Mouse (Mus musculus) C2C12 (cell line): ENCODE measurements around the gene Erbb2. TPM values are rescaled to one million over a fixed set of nuclear protein-coding genes. Genes with fewer than 3 reads are reported as not detected.

Experiments
- H3K27me3 ChIP-seq: one replicate; pipeline ENCODE4 v1.6.1; 2011; ENCODE audit not compliant: control insufficient read depth, insufficient read depth, insufficient read length
- H3K36me3 ChIP-seq: one replicate; pipeline ENCODE4 v1.6.1; 2011; ENCODE audit not compliant: control insufficient read depth, insufficient read depth
- H3K4me3 ChIP-seq: one replicate; pipeline ENCODE4 v1.5.1; 2011; ENCODE audit warnings: mild to moderate bottlenecking, control low read depth; ENCODE audit not compliant: poor library complexity, insufficient read depth, severe bottlenecking
- H3K79me2 ChIP-seq: one replicate; pipeline ENCODE4 v1.6.1; 2011; ENCODE audit not compliant: control insufficient read depth, insufficient read depth
- H3K79me3 ChIP-seq: one replicate; pipeline ENCODE4 v1.6.1; 2011; ENCODE audit warnings: low read depth, control low read depth
- H3ac ChIP-seq: one replicate; pipeline ENCODE3; 2011; ENCODE audit warnings: low read depth; ENCODE audit not compliant: control insufficient read depth, insufficient read length
- CEBPB ChIP-seq: IDR thresholded peaks from one replicate; pipeline ENCODE4 v1.6.1; 2011; ENCODE audit warnings: low read depth, mild to moderate bottlenecking, control low read depth, moderate library complexity
- CTCF ChIP-seq: IDR thresholded peaks from one replicate; pipeline ENCODE4 v1.5.1; 2011; ENCODE audit not compliant: control insufficient read depth, insufficient read depth, insufficient read length
- FOSL1 ChIP-seq: IDR thresholded peaks from one replicate; pipeline ENCODE4 v1.8.0; 2011; ENCODE audit warnings: mild to moderate bottlenecking, low read length; ENCODE audit not compliant: poor library complexity, insufficient read depth, severe bottlenecking
- MAX ChIP-seq: IDR thresholded peaks from one replicate; pipeline ENCODE4 v1.6.1; 2011; ENCODE audit warnings: mild to moderate bottlenecking, control low read depth
- MYOD1 ChIP-seq: IDR thresholded peaks from one replicate; pipeline ENCODE4 v1.6.1; 2011; ENCODE audit warnings: low read depth; ENCODE audit not compliant: control insufficient read depth, insufficient read length
- MYOG ChIP-seq: IDR thresholded peaks from one replicate; pipeline ENCODE4 v1.6.1; 2011; ENCODE audit not compliant: control insufficient read depth, insufficient read length; ENCODE audit errors: extremely low read depth
- USF1 ChIP-seq: IDR thresholded peaks from one replicate; pipeline ENCODE4 v1.6.1; 2011; ENCODE audit warnings: low read depth, mild to moderate bottlenecking, control low read depth, moderate library complexity
- polyA plus RNA-seq: library from polyadenylated mRNA; unstranded; fragments of >200 nt; fragmentation: generic; extraction: Trizol; gene quantifications from one replicate; pipeline ENCODE4 v1.2.1, GENCODE M21; 2012; ENCODE audit warnings: missing spikeins

Erbb2 gene
- polyA plus RNA-seq, 1 experiment: 15.4 TPM

DNA sequence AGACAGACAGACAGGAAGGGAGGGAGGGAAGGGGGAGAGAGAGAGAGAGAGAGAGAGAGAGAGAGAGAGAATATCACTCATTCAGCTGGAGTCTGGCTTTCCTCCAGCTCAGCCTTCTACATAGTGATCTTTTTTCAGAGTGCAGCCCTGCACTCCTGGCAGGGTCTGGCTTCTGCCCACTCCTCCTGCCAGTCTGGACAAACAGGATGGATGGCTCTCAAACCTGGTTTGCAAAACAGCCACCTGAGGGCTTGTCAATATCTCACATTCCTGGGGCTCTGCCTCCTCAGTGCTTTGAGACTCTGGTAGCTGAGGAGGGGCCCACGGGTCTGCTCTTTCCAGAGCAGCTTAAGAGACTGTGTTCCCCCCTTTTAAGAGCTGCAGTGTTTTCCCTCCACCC is 33.0 kb downstream of the Erbb2 start:
- no peak overlapping the region for H3K4me3 ChIP-seq
- no peaks in the 10 kb centered on the region for H3K79me2 ChIP-seq
- H3K36me3 ChIP-seq: no peaks in the 10 kb centered on the region
- TF ChIP-seq MYOG (no peak), CEBPB (no peak), MYOD1 (no peak), FOSL1 (no peak), USF1 (no peak), MAX (no peak), CTCF (no peak)
- H3K79me3 ChIP-seq: no peaks in the 10 kb centered on the region
- peaks cover 52% of the 10 kb centered on the region for H3K27me3 ChIP-seq
- H3ac ChIP-seq: no peak overlapping the region

DNA sequence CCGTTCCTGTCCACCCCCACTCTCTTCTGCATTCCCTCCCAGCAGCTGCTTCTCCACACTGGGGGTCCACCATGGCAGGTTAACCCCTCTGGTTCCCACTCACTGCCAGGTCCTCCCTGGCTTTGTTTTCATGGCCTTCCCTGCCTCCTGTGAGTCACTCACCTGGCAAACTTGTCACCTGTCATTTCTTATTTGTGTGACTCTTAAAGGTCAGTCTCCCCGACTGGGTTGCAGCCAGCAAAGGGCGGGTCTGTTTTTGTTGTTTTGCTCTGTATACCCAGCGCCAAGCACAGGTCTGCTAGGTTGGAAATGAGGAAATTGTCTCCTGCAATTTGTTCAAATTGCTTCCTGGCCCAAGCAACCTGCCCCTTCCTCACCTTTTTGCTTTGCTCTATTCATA is 33.4 kb downstream of the Erbb2 start:
- Histone ChIP-seq H3K36me3 (no peaks in the 10 kb centered on the region), H3K79me2 (no peaks in the 10 kb centered on the region), H3K79me3 (no peaks in the 10 kb centered on the region), H3ac (no peak overlapping the region), H3K27me3 (peaks cover 56% of the 10 kb centered on the region), H3K4me3 (no peak overlapping the region)
- TF ChIP-seq CTCF (no peak), MYOG (no peak), MYOD1 (no peak), CEBPB (no peak), FOSL1 (no peak), USF1 (no peak)

DNA sequence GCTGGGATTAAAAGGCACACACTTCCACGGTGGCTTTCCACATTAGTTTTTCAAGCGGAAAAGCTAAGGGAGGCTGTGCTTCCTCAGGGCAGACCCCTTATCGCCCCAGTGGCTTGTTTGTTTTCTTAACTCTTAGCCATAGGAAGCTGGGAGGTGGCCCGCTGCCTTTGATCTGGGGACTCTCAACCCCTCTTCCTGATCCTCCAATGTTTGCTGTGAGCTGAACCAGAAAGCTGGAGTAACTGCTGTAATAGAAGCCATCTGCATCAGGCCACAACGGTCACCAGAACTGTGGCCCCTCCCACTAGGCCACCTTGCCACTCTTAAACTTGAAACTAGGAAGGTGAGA is 33.9 kb downstream of the Erbb2 start, which contains the start of gene Grb7:
Gene Grb7, plus strand, starts transcription at position 182 of the 349 bp plus-strand sequence.
- Histone ChIP-seq H3K36me3 (no peaks in the 10 kb centered on the region), H3K27me3 (peaks cover 62% of the 10 kb centered on the region), H3ac (no peak within 1 kb of the TSS), H3K79me2 (no peaks in the 10 kb centered on the region), H3K79me3 (no peaks in the 10 kb centered on the region), H3K4me3 (no peak within 1 kb of the TSS)
- TF ChIP-seq FOSL1 (no peak), MYOG (no peak), MYOD1 (no peak), CEBPB (no peak), MAX (no peak), USF1 (no peak), CTCF (no peak)

DNA sequence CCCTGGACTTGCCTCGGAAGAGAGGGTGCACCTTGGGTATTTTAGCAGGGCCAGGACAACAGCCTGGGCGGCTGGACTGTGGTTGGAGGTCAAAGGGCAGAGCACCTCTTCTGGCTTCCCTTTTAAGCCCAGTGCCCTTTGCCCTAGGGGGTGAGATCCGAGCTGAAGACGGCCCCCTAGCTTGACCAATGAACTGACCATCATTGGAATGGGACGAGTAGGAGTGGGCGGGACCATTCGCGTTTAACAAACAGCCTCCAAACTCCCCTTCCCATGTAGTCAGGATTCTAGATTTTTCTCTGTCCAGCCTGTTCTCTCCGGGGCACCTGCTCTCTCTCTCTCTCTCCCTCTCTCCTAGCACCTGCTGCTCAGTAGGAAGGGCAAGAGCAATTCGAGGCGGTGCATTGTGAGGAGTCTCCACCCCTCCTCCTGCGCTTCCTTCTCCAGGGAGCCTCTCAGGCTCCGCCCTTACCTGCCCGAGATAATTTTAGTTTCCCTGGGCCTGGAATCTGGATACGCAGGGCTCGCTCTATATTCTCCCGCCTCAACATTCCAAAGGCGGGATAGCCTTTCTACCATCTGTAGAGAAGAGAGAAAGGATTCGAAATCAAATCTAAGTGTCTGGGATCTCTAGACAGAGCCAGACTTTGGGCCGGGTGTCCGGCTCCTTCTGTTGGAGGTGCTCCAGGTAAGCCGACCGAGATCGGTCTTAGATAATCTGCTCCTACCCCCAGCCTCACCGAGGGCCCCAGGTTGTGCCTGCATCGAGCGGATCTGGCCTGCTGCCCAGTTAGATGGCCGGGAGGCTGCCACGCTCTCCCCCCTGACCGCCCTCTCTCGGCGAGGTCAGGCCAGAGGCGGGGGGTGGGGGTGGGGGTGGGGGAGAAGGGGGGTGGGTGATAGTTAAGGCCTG is 34.5 kb downstream of the Erbb2 start:
- Histone ChIP-seq H3K36me3 (no peaks in the 10 kb centered on the region), H3K27me3 (peaks cover 68% of the 10 kb centered on the region), H3K79me3 (no peaks in the 10 kb centered on the region), H3K79me2 (no peaks in the 10 kb centered on the region), H3ac (no peak overlapping the region), H3K4me3 (no peak overlapping the region)
- no peak for TF ChIP-seq MAX
- TF ChIP-seq USF1: no peak
- no peak for TF ChIP-seq FOSL1
- TF ChIP-seq CEBPB: no peak

DNA sequence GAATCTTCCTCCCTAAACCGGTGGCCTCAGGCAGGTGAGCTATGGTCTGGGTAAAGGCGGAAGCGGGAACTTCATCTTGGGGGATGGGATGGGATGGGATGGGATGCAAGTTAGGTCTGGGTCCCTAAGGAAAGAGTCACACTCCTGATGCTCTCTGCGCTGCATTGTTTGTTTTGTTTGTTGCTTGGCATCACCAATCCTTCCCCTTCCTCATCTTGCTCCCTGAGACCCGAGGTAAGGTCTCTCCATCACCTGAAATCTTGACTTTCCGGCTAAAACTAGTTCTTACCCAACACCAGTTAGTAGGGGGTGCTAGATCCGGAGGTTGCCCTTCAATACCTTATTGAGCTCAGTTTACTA is 35.2 kb downstream of the Erbb2 start:
- no peaks in the 10 kb centered on the region for H3K79me2 ChIP-seq
- H3K27me3 ChIP-seq: peaks cover 74% of the 10 kb centered on the region
- H3K4me3 ChIP-seq: no peak overlapping the region

DNA sequence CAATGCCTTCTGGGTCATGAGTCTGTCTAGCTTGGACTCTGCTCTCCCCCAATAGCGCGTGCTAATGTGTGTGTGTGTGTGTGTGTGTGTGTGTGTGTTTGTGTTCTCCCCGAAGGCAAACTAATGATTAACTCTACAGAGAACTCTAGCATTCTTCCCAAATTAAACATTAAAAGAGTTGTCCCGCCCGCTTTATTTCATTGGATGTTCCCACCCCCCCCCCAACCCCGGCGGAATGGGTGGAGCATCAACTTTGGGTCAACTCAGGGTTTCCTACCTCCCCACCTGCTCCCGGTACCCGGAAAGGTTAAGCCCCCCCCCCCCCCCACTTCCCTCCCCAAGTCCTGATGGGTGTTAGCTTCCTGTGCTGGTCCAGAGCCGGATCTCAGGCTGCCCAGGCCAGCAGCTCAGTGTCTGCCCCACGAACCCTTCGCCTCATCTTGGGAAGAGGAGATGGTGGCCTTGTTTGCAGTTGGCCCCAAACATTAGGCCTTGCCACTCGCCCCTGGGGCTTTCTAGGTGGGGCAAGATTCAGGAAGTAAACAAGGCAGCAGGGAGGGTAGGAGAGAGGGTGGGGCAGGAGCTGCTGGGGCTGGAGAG is 36.0 kb downstream of the Erbb2 start:
- Histone ChIP-seq H3K4me3 (no peak overlapping the region), H3K79me2 (no peaks in the 10 kb centered on the region), H3ac (no peak overlapping the region), H3K36me3 (no peaks in the 10 kb centered on the region), H3K27me3 (peaks cover 83% of the 10 kb centered on the region), H3K79me3 (no peaks in the 10 kb centered on the region)
- TF ChIP-seq MYOG (no peak), MYOD1 (no peak), CTCF (no peak), FOSL1 (no peak), USF1 (no peak), CEBPB (no peak), MAX (no peak)

More for the DNA sequence above, 35.2 kb downstream of the Erbb2 start:
- H3ac ChIP-seq: no peak overlapping the region
- no peaks in the 10 kb centered on the region for H3K79me3 ChIP-seq
- H3K36me3 ChIP-seq: no peaks in the 10 kb centered on the region
- TF ChIP-seq MAX (no peak), MYOD1 (no peak), FOSL1 (no peak), MYOG (no peak), CTCF (no peak), CEBPB (no peak), USF1 (no peak)
